Mouse (Mus musculus): ENCODE data around the gene Stk35.
"Not testable (repeated sequence)": the region's sequence is repeated elsewhere in the genome, so short reads cannot be mapped to it uniquely, and the experiment has no call there.

Gene Stk35

DNA sequence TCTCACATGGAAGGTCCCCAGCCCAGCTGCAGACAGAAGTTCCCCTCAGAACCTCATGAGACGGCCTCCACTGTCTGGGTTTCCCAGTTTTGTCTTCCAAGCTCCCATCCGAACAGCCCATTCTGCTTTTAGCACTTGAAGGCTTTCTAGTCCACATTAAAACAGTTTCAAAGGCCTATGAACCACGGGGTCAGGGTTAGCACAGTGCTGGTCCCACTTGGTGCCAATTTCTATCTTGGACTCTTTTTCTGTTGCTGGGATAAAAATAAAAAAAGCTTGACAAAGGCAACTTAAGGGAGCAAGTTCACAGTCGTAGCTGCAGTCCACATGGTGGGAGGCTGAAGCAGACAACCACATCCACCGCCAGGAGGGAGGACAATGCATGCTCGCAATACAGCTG is 34.6 kb downstream of the Stk35 start:
- no peak for DNase-seq (ENCODE audit: low spot score)

DNA sequence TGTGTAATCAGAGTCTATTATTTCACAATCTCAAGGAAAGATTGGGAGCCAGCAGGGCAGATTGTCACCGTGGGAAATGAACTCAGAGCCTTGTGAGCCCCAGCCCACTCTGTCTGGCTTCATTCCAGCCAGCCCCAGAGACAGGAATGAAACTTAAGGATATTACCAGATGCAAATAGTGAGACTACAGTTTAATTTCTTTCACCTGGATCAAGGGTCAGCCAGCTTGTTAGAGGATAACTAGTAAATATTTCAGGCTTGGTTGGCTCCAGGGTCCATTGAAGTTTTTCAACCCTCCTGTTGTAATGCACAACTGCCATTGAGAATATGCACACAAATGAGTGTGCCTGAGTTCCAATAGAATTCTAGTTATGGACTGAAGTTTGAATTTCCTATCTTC is 36.6 kb downstream of the Stk35 start:
- no peak for DNase-seq (ENCODE audit: low spot score)

- DNase-seq (ENCODE audit: low spot score), result no peak
Observed at GRCm38 (mm10) chr2:129838321-129838720, 38.0 kb downstream of the Stk35 start.

DNA sequence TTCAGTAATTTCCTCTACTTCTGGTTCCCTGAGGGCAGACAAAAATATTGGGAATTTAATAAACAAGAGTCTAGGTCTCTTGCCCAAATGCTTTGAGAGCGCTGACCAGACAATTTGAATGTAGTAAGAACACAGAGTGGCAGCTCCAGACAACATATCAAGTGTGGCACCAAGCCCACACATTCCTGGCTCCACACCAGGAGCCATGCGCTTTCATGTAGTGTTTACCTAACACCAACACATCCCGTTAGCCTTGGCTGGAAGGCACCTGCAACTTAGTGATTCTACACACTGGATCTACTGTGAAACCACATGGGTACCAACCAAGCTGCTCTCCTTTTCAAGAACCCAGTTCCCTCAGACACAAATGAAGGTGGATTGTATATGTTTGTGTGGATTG is 45.5 kb downstream of the Stk35 start:
- DNase-seq (ENCODE audit: low spot score), result no peak

DNA sequence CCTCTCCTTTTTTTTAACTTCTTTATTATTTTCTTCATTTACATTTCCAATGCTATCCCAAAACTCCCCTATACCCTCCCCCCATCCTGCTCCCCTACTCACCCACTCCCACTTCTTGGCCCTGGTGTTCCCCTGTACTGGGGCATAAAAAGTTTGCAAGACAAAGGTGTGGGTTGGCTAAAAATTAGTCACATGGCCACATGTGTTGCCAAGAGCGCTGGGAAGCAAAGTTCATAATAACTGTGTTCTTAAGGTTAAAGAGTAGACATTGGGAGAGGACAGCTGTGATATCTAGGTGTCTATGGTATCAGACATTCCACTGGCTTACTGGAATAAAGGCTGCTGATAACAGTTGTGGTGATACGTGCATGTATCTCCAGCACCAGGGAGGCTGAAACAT is 46.2 kb downstream of the Stk35 start:
- no peak for DNase-seq (ENCODE audit: low spot score)

GRCm38 (mm10) chr2:129849078-129849477 is 48.8 kb downstream of the Stk35 start:
- DNase-seq (ENCODE audit: low spot score), result not testable (repeated sequence)

DNA sequence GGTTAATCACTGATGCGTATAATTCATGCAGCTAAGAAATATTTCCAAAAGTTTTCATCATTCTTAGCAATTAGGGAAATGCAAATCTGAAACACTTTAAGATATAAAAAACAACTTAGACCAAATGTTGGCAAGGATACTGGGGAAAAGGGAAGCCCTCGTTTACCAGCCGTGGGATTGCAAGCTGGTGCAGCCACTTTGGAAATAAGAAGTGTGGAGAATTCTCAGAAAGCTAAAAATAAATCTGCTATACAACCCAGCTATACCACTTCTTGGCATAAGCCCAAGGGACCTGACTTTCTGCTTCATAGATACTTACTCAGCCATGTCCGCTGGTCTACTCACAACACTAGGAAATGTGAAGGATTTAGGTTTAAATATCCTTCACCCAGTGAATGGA is 51.2 kb downstream of the Stk35 start:
- no peak for DNase-seq (ENCODE audit: low spot score)

DNA sequence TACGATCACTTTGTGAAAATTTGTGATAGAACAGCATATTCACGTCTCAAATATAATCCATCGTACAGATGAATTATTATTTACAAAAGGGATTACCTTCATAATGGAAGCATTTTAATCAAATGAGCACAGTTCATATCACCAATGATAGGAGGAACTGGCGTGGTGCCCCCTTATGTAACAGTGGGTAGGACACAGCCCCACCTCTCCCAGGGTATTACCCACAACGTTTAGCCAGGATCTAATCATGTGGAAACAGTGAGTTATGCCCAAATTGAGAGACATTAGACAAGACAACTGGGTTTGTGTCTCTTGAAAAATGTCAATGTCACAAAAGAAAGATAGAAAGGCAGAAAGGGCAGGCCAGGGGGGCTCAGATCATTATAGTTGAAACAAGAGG is 62.9 kb downstream of the Stk35 start:
- DNase-seq (ENCODE audit: low spot score), result no peak

GRCm38 (mm10) chr2:129864958-129865357 is 64.6 kb downstream of the Stk35 start:
- no peak for DNase-seq (ENCODE audit: low spot score)

GRCm38 (mm10) chr2:129869151-129869550 is 68.8 kb downstream of the Stk35 start:
- no peak for DNase-seq (ENCODE audit: low spot score)

- no peak for DNase-seq (ENCODE audit: low spot score)
Observed at GRCm38 (mm10) chr2:129871246-129871645, 70.9 kb downstream of the Stk35 start.

GRCm38 (mm10) chr2:129872071-129872470 is 71.8 kb downstream of the Stk35 start:
- no peak for DNase-seq (ENCODE audit: low spot score)

DNA sequence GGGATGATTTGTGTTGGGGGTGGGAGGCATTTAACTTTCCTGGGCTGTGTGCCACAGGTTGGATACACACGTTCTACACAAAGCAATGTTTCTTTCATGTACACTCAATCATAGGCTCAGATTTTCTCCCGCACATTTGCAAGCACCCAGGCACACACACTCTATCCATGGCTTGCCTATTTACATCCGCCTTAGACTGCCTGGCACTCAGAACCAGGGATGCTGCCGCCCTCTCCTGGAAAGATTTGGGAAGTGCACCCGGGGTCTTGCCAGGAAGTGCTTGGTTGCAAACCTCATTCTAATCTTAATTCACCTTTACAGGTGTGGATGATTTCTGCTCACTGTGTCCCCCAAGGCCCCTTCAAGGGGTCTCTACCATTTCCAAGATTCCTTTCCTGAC is 73.2 kb downstream of the Stk35 start:
- peak; percentile 46 for DNase-seq (ENCODE audit: low spot score)

GRCm38 (mm10) chr2:129874084-129874483 is 73.8 kb downstream of the Stk35 start:
- DNase-seq (ENCODE audit: low spot score), result no peak

DNA sequence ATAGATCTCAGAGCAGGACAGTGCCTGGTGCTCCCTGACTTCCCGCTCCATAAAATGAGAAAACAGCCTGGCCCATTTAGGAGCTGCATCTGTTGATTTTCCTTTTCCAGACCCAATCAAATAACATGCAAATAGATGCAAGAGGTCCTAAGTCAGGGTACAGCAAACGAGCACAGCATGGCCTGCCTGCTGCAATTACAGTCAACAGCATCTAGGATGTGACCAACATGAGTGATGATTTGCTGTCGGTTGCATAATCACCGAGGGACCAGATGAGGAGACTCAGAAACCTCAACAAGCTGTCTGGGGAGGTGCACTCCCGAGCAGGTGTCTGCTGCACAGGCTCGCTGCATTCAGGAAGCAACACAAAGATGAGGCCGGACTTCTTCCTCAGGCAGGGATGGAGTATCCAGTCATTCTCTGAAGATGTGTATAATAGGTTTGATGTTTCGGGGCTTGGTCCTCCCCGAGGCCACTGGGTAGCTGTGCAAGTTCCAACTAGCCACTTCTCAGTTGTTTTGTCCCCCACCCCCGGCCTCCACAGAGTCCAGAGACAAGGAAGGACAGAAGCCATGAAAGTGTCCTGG is 74.3 kb downstream of the Stk35 start:
- no peak for DNase-seq (ENCODE audit: low spot score)

DNA sequence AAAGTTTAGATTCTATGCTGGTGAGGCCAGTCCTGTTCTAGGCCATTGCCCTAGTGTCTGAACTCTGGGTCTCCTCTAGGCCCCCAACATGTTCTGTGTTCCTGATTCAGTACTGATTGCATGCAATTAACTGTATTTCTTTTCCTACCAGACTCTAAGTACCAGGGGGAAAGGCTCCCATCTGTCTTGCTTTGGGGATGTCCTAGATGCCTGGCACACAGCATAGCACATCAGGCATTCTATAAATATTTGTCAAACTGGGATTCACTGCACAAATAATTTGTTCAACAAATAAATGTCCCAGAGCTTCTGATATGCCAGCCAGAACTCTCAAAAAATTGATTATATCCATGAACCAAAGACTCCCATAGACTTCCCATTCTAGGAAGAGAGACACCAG is 76.6 kb downstream of the Stk35 start:
- no peak for DNase-seq (ENCODE audit: low spot score)

DNA sequence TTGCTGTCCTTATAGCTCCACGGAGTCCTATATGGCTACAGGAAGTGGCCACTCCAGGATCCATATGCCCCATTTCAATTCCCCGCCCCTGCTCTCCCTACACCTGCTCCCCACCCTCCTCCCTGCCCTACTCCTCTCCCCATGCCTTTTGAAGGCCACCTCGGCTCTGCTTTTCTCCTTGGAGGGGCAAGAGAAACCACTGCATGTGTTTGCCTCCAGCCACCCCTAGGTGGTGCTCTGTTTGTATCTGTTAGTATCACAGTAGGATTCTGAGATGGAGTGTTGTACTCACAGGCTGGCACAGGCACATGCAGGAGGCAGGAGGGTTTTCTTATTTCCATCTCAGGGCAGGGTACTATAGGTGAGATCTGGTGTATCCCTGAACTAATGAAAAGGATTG is 79.5 kb downstream of the Stk35 start:
- DNase-seq (ENCODE audit: low spot score), result peak; percentile 5

- DNase-seq (ENCODE audit: low spot score), result no peak
Observed at GRCm38 (mm10) chr2:129880226-129880625, 79.9 kb downstream of the Stk35 start.

DNA sequence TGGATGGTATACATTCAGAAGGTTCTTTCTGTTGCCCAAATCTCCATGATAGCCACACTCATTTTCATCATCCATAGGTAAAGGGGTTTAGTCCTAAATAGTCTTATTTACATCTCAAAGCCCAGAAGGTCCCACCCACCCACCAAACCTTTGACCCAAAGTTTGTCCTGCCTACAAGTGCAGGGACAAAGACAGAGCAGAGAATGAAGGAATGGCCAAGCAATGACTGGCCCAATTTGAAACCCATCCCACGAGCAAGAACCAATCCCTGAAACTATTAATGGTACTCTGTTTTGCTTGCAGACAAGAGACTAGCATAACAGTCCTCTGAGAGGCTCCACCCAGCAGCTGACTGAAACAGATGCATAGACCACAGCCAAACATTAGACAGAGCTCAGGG is 81.6 kb downstream of the Stk35 start:
- DNase-seq (ENCODE audit: low spot score), result no peak
